Mouse (Mus musculus): ENCODE measurements around the gene Ap2a2.
"Not testable (repeated sequence)": the region's sequence is repeated elsewhere in the genome, so short reads cannot be mapped to it uniquely, and the experiment has no call there.

DNA sequence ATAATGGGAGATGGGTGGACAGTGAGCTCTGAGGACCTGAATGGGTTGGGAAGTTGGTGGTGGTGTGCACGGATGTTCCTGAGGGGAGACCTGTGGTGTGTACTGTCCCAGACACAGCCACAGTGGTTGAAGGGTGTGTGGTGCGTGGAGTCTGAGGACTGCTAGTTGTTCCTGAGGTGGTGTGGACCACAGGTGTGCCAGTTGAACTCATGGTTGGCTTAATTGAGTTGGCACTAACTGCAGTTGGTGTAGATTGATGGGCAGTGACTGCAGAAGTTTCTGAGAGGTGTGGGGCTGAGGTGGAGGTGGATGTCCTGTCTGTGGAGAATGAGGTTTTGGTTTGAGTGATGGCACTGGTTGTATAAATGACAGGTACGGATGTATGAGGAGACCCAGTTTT, 76.1 kb downstream of the Ap2a2 start:
- not testable (repeated sequence) for TF ChIP-seq CTCF (IDR thresholded peaks at IDR 0.05; ENCODE audit: low read depth, low read length); POLR2A (IDR thresholded peaks at IDR 0.05; ENCODE audit: insufficient read depth, low read length)

Data from ES-Bruce4 (cell line).